Mouse (Mus musculus): ENCODE results near the gene Meltf.

GRCm38 (mm10) chr16:31865242-31865641, 13.4 kb upstream of the Meltf start:
- no peak for TF ChIP-seq EP300 (IDR thresholded peaks at IDR 0.05; ENCODE audit: low read depth in 1 of 2, low read length in 2 of 2)
- TF ChIP-seq TBP (IDR thresholded peaks at IDR 0.05; ENCODE audit: low read depth, low read length), result no peak
